Comparison of ENCODE assay signal across 8 mouse cellular contexts in genomic region chr11:97040301-97041021, GRCm38 (mm10). TPM values are rescaled to one million over a fixed set of nuclear protein-coding genes. Genes with fewer than 3 reads are reported as not detected.
DNase-seq lines count a peak whose midpoint lies in the region; ATAC-seq and TF ChIP-seq lines count a peak whose summit lies in the region.

No protein-coding gene starts in this region.

- no peaks in the 10 kb centered on the region for H3K9me3 ChIP-seq in limb, embryonic 12.5 days

- no peak for TF ChIP-seq CTCF in liver, adult 2 months (IDR thresholded peaks at IDR 0.05; ENCODE audit: low read depth, low read length)
- no peak for TF ChIP-seq CTCF in olfactory bulb, adult 2 months (IDR thresholded peaks at IDR 0.05; ENCODE audit: insufficient read depth, low read depth, low read length)

- no peak for TF ChIP-seq POLR2A in liver, adult 2 months (IDR thresholded peaks at IDR 0.05; ENCODE audit: extremely low read depth, insufficient read depth, low read length)
- TF ChIP-seq POLR2A in olfactory bulb, adult 2 months (IDR thresholded peaks at IDR 0.05; ENCODE audit: insufficient read depth, low read depth, low read length): no peak

- peaks cover 6% of the 10 kb centered on the region for H3K4me1 ChIP-seq in liver, adult 2 months (ENCODE audit: control insufficient read depth, insufficient read depth, low read length)
- H3K4me1 ChIP-seq in limb, embryonic 12.5 days (replicated peaks): peaks cover 13% of the 10 kb centered on the region
- peaks cover 11% of the 10 kb centered on the region for H3K4me1 ChIP-seq in olfactory bulb, adult 2 months (ENCODE audit: control insufficient read depth, insufficient read depth, low read length)

- no peak overlapping the region for H3K27ac ChIP-seq in liver, adult 2 months (replicated peaks; ENCODE audit: insufficient read depth, low read depth, low read length)
- H3K27ac ChIP-seq in limb, embryonic 12.5 days: no peak overlapping the region
- no peak overlapping the region for H3K27ac ChIP-seq in olfactory bulb, adult 2 months (ENCODE audit: insufficient read depth, low read depth, low read length)

- H3K79me2 ChIP-seq in liver, adult 2 months (ENCODE audit: control insufficient read depth, insufficient read depth, low read length): peaks cover 3% of the 10 kb centered on the region; the same call in 1 of the 2 replicates

- H3K4me3 ChIP-seq in liver, adult 2 months (ENCODE audit: insufficient read depth, low read depth, low read length): peak overlapping the region; percentile 16; the same call in 1 of the 2 replicates
- no peak overlapping the region; the same call in 1 of the 2 replicates for H3K4me3 ChIP-seq in limb, embryonic 12.5 days (replicated peaks)
- peak overlapping the region; percentile 45; the same call in 1 of the 2 replicates for H3K4me3 ChIP-seq in olfactory bulb, adult 2 months (ENCODE audit: insufficient read depth, low read depth, low read length)

- peak; percentile 34 for ATAC-seq in erythroblast, adult 5-6 weeks (replicated peaks; ENCODE audit: low FRiP score, poor library complexity, severe bottlenecking)
- ATAC-seq in limb, embryonic 12.5 days (ENCODE audit: insufficient number of reproducible peaks, insufficient read depth, low FRiP score, low TSS enrichment, low read depth): no peak

- no peak for DNase-seq in liver, adult 2 months (ENCODE audit: extremely low read depth, low read depth, low spot score)
- no peak for DNase-seq in liver
- no peak for DNase-seq in frontal cortex, postnatal 25 days (ENCODE audit: low spot score in 2 of 2)
- no peak for DNase-seq in cerebellum, postnatal 4 days (ENCODE audit: low spot score in 2 of 2)
- no peak for DNase-seq in ovary, postnatal 10 days (ENCODE audit: low spot score)

- 31% methylated on average over 12 of the region's 12 CpGs for WGBS in liver, adult 2 months
- 48% methylated on average over 12 of the region's 12 CpGs for WGBS in limb, embryonic 12.5 days
- 46% methylated on average over 12 of the region's 12 CpGs for WGBS in olfactory bulb, adult 2 months

- peak overlapping the region; percentile 77 for H3K4me2 ChIP-seq in limb, embryonic 12.5 days

- no peak overlapping the region for H3K9ac ChIP-seq in liver, adult 2 months (ENCODE audit: low read depth, low read length)
- no peak overlapping the region for H3K9ac ChIP-seq in limb, embryonic 12.5 days (replicated peaks)

- no peaks in the 10 kb centered on the region for H3K27me3 ChIP-seq in liver, adult 2 months (ENCODE audit: control insufficient read depth, insufficient read depth, low read length)
- no peaks in the 10 kb centered on the region for H3K27me3 ChIP-seq in limb, embryonic 12.5 days

- no peaks in the 10 kb centered on the region for H3K36me3 ChIP-seq in liver, adult 2 months (ENCODE audit: control insufficient read depth, insufficient read depth, low read length)
- H3K36me3 ChIP-seq in limb, embryonic 12.5 days: peaks cover 22% of the 10 kb centered on the region

RNA-seq across cellular contexts. Expression of gene Lrrc46, which starts 0.7 kb away (rescaled TPM):
- total RNA-seq in liver, adult 2 months (2014; rRNA removed): 0.28 and 1.1 TPM in 2 replicates
- polyA plus RNA-seq in liver, adult 2 months (2012; rRNA removed): 1.0 and 1.1 TPM in 2 replicates
- total RNA-seq in erythroblast, adult 5-6 weeks (2015; ENCODE audit: low replicate concordance): 6.5 TPM in 1 of 2 replicates, not detected in the other
- 0.17 TPM in 1 of 2 replicates, not detected in the other for total RNA-seq in erythroblast, adult 5-6 weeks (2017; ENCODE audit: low replicate concordance)
- 1.0 TPM in 2 replicates for polyA plus RNA-seq in limb, embryonic 12.5 days (2016; fragmentation: Nextera tagmentation; extraction: Ambion mirVana)
- polyA plus RNA-seq in olfactory bulb, adult 2 months (2012; ENCODE audit: insufficient read depth, insufficient read length, low replicate concordance, missing spikeins): not detected in 2 replicates

RNA-seq across cellular contexts. Expression of gene Mrpl10, which starts 0.9 kb away (rescaled TPM):
- total RNA-seq in liver, adult 2 months (2014; rRNA removed): 19.5 and 29.2 TPM in 2 replicates
- polyA plus RNA-seq in liver, adult 2 months (2012; rRNA removed): 86.8 and 120 TPM in 2 replicates
- total RNA-seq in erythroblast, adult 5-6 weeks (2015; ENCODE audit: low replicate concordance): 8.8 TPM in 2 replicates
- total RNA-seq in erythroblast, adult 5-6 weeks (2017; ENCODE audit: low replicate concordance): 5.6 and 6.2 TPM in 2 replicates
- 80.0 and 80.5 TPM in 2 replicates for polyA plus RNA-seq in limb, embryonic 12.5 days (2016; fragmentation: Nextera tagmentation; extraction: Ambion mirVana)
- polyA plus RNA-seq in olfactory bulb, adult 2 months (2012; ENCODE audit: insufficient read depth, insufficient read length, low replicate concordance, missing spikeins): not detected in 2 replicates

RNA-seq across cellular contexts. Expression of gene Osbpl7, which starts 10.0 kb away (rescaled TPM):
- 1.1 and 1.7 TPM in 2 replicates for total RNA-seq in liver, adult 2 months (2014; rRNA removed)
- 1.7 and 2.2 TPM in 2 replicates for polyA plus RNA-seq in liver, adult 2 months (2012; rRNA removed)
- total RNA-seq in erythroblast, adult 5-6 weeks (2015; ENCODE audit: low replicate concordance): 5.6 and 7.3 TPM in 2 replicates
- total RNA-seq in erythroblast, adult 5-6 weeks (2017; ENCODE audit: low replicate concordance): 2.1 and 5.7 TPM in 2 replicates
- polyA plus RNA-seq in limb, embryonic 12.5 days (2016; fragmentation: Nextera tagmentation; extraction: Ambion mirVana): 6.7 and 8.7 TPM in 2 replicates
- polyA plus RNA-seq in olfactory bulb, adult 2 months (2012; ENCODE audit: insufficient read depth, insufficient read length, low replicate concordance, missing spikeins): not detected in 2 replicates

RNA-seq across cellular contexts. Expression of gene Scrn2, which starts 10.7 kb away (rescaled TPM):
- 39.5 and 41.9 TPM in 2 replicates for total RNA-seq in liver, adult 2 months (2014; rRNA removed)
- polyA plus RNA-seq in liver, adult 2 months (2012; rRNA removed): 56.6 and 58.3 TPM in 2 replicates
- total RNA-seq in erythroblast, adult 5-6 weeks (2015; ENCODE audit: low replicate concordance): 0.84 TPM in 1 of 2 replicates, not detected in the other
- 2.0 and 3.1 TPM in 2 replicates for total RNA-seq in erythroblast, adult 5-6 weeks (2017; ENCODE audit: low replicate concordance)
- polyA plus RNA-seq in limb, embryonic 12.5 days (2016; fragmentation: Nextera tagmentation; extraction: Ambion mirVana): 32.4 and 35.1 TPM in 2 replicates
- not detected in 2 replicates for polyA plus RNA-seq in olfactory bulb, adult 2 months (2012; ENCODE audit: insufficient read depth, insufficient read length, low replicate concordance, missing spikeins)

RNA-seq across cellular contexts. Expression of gene Sp6, which starts 27.3 kb away (rescaled TPM):
- under 0.01 and 0.09 TPM in 2 replicates for total RNA-seq in liver, adult 2 months (2014; rRNA removed)
- 0.04 and 0.05 TPM in 2 replicates for polyA plus RNA-seq in liver, adult 2 months (2012; rRNA removed)
- total RNA-seq in erythroblast, adult 5-6 weeks (2015; ENCODE audit: low replicate concordance): not detected in 2 replicates
- total RNA-seq in erythroblast, adult 5-6 weeks (2017; ENCODE audit: low replicate concordance): not detected in 2 replicates
- 6.5 and 7.7 TPM in 2 replicates for polyA plus RNA-seq in limb, embryonic 12.5 days (2016; fragmentation: Nextera tagmentation; extraction: Ambion mirVana)
- not detected in 2 replicates for polyA plus RNA-seq in olfactory bulb, adult 2 months (2012; ENCODE audit: insufficient read depth, insufficient read length, low replicate concordance, missing spikeins)

Comparison
In these comparisons a context has a peak if more than half of its experiments do, and no peak if none do; other contexts are left out.
1. RNA of gene Mrpl10, which starts 0.9 kb away (polyA plus RNA-seq): 86.8 to 120 TPM in liver, adult 2 months and 80.0 to 80.5 TPM in limb, embryonic 12.5 days; not detected in olfactory bulb, adult 2 months; every median in the first group is over 10 times any median in the second.